Mouse (Mus musculus): ENCODE measurements around the gene Rab3il1. TPM values are rescaled to one million over a fixed set of nuclear protein-coding genes. Genes with fewer than 3 reads are reported as not detected.

The Rab3il1 gene
- total RNA-seq, 4 experiments from 2014 or later: 9.4 to 20.4 (median 14.0) TPM

GRCm38 (mm10) chr19:9982852-9983542 is 18.5 kb upstream of the Rab3il1 start:
- peak in 1 of 2 experiments; percentile 65 for DNase-seq (ENCODE audit: low spot score in 2 of 2)

GRCm38 (mm10) chr19:9984111-9985055 is 17.1 kb upstream of the Rab3il1 start:
- no peak for DNase-seq (ENCODE audit: low spot score in 2 of 2)

GRCm38 (mm10) chr19:9985190-9985899 is 16.1 kb upstream of the Rab3il1 start:
- DNase-seq (ENCODE audit: low spot score in 2 of 2): no peak

GRCm38 (mm10) chr19:9985900-9986421 is 15.5 kb upstream of the Rab3il1 start:
- no peak for DNase-seq (ENCODE audit: low spot score in 2 of 2)

GRCm38 (mm10) chr19:9987192-9987591 is 14.3 kb upstream of the Rab3il1 start:
- DNase-seq (ENCODE audit: low spot score in 2 of 2): no peak

- DNase-seq (ENCODE audit: low spot score in 2 of 2): no peak
Measured at GRCm38 (mm10) chr19:9987593-9987992, 13.9 kb upstream of the Rab3il1 start.

GRCm38 (mm10) chr19:9989171-9989883 is 12.1 kb upstream of the Rab3il1 start:
- no peak for DNase-seq (ENCODE audit: low spot score in 2 of 2)

- no peak for DNase-seq (ENCODE audit: low spot score in 2 of 2)
Measured at GRCm38 (mm10) chr19:9989884-9990256, 11.6 kb upstream of the Rab3il1 start.

- DNase-seq (ENCODE audit: low spot score in 2 of 2): peak; percentile 71 to 84
Measured at GRCm38 (mm10) chr19:9991304-9991703, 10.2 kb upstream of the Rab3il1 start.

GRCm38 (mm10) chr19:9992011-9992958 is 9.2 kb upstream of the Rab3il1 start:
- DNase-seq (ENCODE audit: low spot score in 2 of 2): no peak

GRCm38 (mm10) chr19:9993036-9993656 is 8.3 kb upstream of the Rab3il1 start:
- DNase-seq (ENCODE audit: low spot score in 2 of 2): peak; percentile 80 to 85

GRCm38 (mm10) chr19:9997204-9998062 is 4.0 kb upstream of the Rab3il1 start:
- DNase-seq (ENCODE audit: low spot score in 2 of 2): no peak

GRCm38 (mm10) chr19:9998063-9998416 is 3.4 kb upstream of the Rab3il1 start:
- no peak for DNase-seq (ENCODE audit: low spot score in 2 of 2)

- DNase-seq (ENCODE audit: low spot score in 2 of 2): no peak
Measured at GRCm38 (mm10) chr19:9998736-9999486, 2.6 kb upstream of the Rab3il1 start.

- DNase-seq (ENCODE audit: low spot score in 2 of 2): no peak
Measured at GRCm38 (mm10) chr19:10000330-10000729, 1.1 kb upstream of the Rab3il1 start.

GRCm38 (mm10) chr19:10003696-10004095 is 2.2 kb downstream of the Rab3il1 start:
- DNase-seq (ENCODE audit: low spot score in 2 of 2): no peak

GRCm38 (mm10) chr19:10011408-10011807 is 9.9 kb downstream of the Rab3il1 start:
- no peak for DNase-seq (ENCODE audit: low spot score in 2 of 2)

GRCm38 (mm10) chr19:10012827-10013278 is 11.4 kb downstream of the Rab3il1 start:
- DNase-seq (ENCODE audit: low spot score in 2 of 2): no peak
